Mouse (Mus musculus): Measurements from ENCODE around the gene Mllt10.

DNA sequence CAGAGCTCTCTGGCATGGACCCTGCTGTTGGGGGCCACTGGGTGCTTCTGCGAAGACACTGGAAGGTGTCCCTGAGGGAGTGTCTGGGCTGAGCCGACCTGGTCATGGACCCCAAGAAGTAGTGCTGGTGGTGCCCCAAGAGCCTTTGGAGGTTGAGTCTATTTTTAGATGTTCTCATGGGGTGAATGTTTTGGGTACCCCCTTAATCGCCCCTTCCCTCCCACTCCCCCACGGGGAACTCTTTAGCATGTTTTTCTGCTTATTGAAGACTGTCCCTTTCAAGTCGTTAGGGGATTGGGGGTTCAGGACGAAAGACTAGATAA, 10.6 kb downstream of the Mllt10 start:
- TF ChIP-seq CTCF (IDR thresholded peaks at IDR 0.05; ENCODE audit: low read depth) (no peak), EP300 (IDR thresholded peaks at IDR 0.05; ENCODE audit: low read depth) (no peak)

Measured in liver, embryonic 14.5 days (tissue).